Mouse (Mus musculus) thymus, adult 2 months (tissue): Measurements from ENCODE around the gene 1700113H08Rik.

ENCODE experiments used
- CTCF ChIP-seq: fragments of 200-500 bp; IDR thresholded peaks from 2 replicates; pipeline ENCODE4 v1.5.1; 2012; ENCODE audit warnings: mild to moderate bottlenecking, control low read depth, low read length, moderate library complexity, borderline replicate concordance; ENCODE audit not compliant: control insufficient read depth, poor library complexity, insufficient read depth; ENCODE audit errors: extremely low read depth
- POLR2A ChIP-seq: fragments of 200-500 bp; IDR thresholded peaks from 2 replicates; pipeline ENCODE4 v1.6.1; 2012; ENCODE audit warnings: mild to moderate bottlenecking, low read length, control low read depth, moderate library complexity; ENCODE audit not compliant: control insufficient read depth, poor library complexity, insufficient read depth; ENCODE audit errors: extremely low read depth

GRCm38 (mm10) chr10:87049179-87049578, 8.7 kb upstream of the 1700113H08Rik start:
- TF ChIP-seq CTCF (no peak), POLR2A (no peak)
